Mouse (Mus musculus): ENCODE measurements around the gene L3mbtl1. TPM values are rescaled to one million over a fixed set of nuclear protein-coding genes. Genes with fewer than 3 reads are reported as not detected.

L3mbtl1 gene
- polyA plus RNA-seq, 1 experiment from 2014 or later: 8.3 TPM

DNA sequence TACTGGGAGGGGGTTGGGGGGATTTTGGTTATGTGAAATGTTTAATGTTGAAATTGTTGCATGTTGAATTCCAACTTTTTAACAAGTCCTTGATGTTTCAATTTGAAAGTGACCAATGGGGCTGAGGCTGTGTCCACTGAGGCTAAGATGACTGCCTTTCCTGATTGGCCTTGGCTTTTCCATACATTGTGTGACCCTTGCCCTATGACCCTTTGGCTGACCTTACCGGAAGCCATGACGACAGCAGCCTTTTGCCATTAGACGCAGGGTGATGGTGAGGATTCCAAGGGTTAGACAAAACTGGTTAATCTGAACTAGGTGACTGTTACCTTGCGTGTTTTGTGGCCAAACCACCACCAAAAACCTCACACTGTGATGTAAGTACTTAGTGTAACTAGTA is 10.6 kb upstream of the L3mbtl1 start:
- Histone ChIP-seq H3K27ac (ENCODE audit: low read length) (no peak overlapping the region), H3K9me3 (replicated peaks; ENCODE audit: control insufficient read depth, low read length, poor library complexity, severe bottlenecking) (no peaks in the 10 kb centered on the region), H3K9ac (ENCODE audit: low read depth, low read length) (peak overlapping the region; percentile 100), H3K4me1 (ENCODE audit: control insufficient read depth, insufficient read depth, low read length) (peaks cover 12% of the 10 kb centered on the region), H3K36me3 (ENCODE audit: control insufficient read depth, insufficient read depth, low read length) (peaks cover 22% of the 10 kb centered on the region), H3K4me2 (ENCODE audit: low read length) (peak overlapping the region; percentile 58), H3K4me3 (ENCODE audit: low read depth, low read length) (peak overlapping the region; percentile 97), H3K27me3 (ENCODE audit: control insufficient read depth, insufficient read depth, low read depth, low read length) (no peaks in the 10 kb centered on the region)
- ATAC-seq: no peak
- WGBS: 50% methylated on average over 4 of the region's 4 CpGs

DNA sequence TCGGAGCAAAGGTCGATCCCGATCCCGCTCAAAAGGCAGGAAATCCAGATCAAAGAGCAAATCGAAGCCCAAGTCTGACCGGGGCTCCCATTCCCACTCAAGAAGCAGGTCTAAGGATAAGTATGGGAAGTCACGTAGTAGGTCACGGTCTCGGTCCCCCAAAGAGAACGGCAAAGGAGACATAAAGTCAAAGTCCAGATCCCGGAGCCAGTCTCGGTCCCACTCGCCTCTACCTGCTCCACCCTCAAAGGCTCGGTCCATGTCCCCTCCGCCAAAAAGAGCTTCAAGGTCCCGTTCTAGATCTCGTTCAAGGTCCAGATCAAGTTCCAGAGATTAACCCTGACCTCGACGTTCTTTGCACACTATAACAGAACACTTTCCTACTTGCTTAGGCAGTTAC is 8.9 kb upstream of the L3mbtl1 start:
- no peak for ATAC-seq
- no peak overlapping the region for H3K4me2 ChIP-seq (ENCODE audit: low read length)
- no peak overlapping the region for H3K27ac ChIP-seq (ENCODE audit: low read length)
- peaks cover 12% of the 10 kb centered on the region for H3K4me1 ChIP-seq (ENCODE audit: control insufficient read depth, insufficient read depth, low read length)
- no peak overlapping the region for H3K4me3 ChIP-seq (ENCODE audit: low read depth, low read length)
- no peaks in the 10 kb centered on the region for H3K27me3 ChIP-seq (ENCODE audit: control insufficient read depth, insufficient read depth, low read depth, low read length)
- WGBS: 96% methylated on average over 19 of the region's 19 CpGs
- peaks cover 31% of the 10 kb centered on the region for H3K36me3 ChIP-seq (ENCODE audit: control insufficient read depth, insufficient read depth, low read length)
- no peaks in the 10 kb centered on the region for H3K9me3 ChIP-seq (replicated peaks; ENCODE audit: control insufficient read depth, low read length, poor library complexity, severe bottlenecking)
- H3K9ac ChIP-seq (ENCODE audit: low read depth, low read length): no peak overlapping the region

GRCm38 (mm10) chr2:162935700-162936099 is 7.6 kb upstream of the L3mbtl1 start:
- Histone ChIP-seq H3K9me3 (replicated peaks; ENCODE audit: control insufficient read depth, low read length, poor library complexity, severe bottlenecking) (no peaks in the 10 kb centered on the region), H3K27me3 (ENCODE audit: control insufficient read depth, insufficient read depth, low read depth, low read length) (no peaks in the 10 kb centered on the region), H3K4me3 (ENCODE audit: low read depth, low read length) (no peak overlapping the region), H3K4me2 (ENCODE audit: low read length) (no peak overlapping the region), H3K9ac (ENCODE audit: low read depth, low read length) (no peak overlapping the region), H3K36me3 (ENCODE audit: control insufficient read depth, insufficient read depth, low read length) (peaks cover 32% of the 10 kb centered on the region), H3K27ac (ENCODE audit: low read length) (no peak overlapping the region), H3K4me1 (ENCODE audit: control insufficient read depth, insufficient read depth, low read length) (peaks cover 8% of the 10 kb centered on the region)
- WGBS: 91% methylated on average over 3 of the region's 3 CpGs
- ATAC-seq: no peak

GRCm38 (mm10) chr2:162939562-162939961 is 3.7 kb upstream of the L3mbtl1 start:
- no peak overlapping the region for H3K4me3 ChIP-seq (ENCODE audit: low read depth, low read length)
- H3K9ac ChIP-seq (ENCODE audit: low read depth, low read length): no peak overlapping the region
- peaks cover 23% of the 10 kb centered on the region for H3K36me3 ChIP-seq (ENCODE audit: control insufficient read depth, insufficient read depth, low read length)
- no peak overlapping the region for H3K27ac ChIP-seq (ENCODE audit: low read length)
- 76% methylated on average over 1 of the region's 1 CpGs for WGBS
- H3K9me3 ChIP-seq (replicated peaks; ENCODE audit: control insufficient read depth, low read length, poor library complexity, severe bottlenecking): no peaks in the 10 kb centered on the region
- ATAC-seq: no peak
- no peaks in the 10 kb centered on the region; the same call in 1 of the 2 replicates for H3K27me3 ChIP-seq (ENCODE audit: control insufficient read depth, insufficient read depth, low read depth, low read length)
- H3K4me1 ChIP-seq (ENCODE audit: control insufficient read depth, insufficient read depth, low read length): peaks cover 6% of the 10 kb centered on the region; the same call in 1 of the 2 replicates
- H3K4me2 ChIP-seq (ENCODE audit: low read length): no peak overlapping the region

DNA sequence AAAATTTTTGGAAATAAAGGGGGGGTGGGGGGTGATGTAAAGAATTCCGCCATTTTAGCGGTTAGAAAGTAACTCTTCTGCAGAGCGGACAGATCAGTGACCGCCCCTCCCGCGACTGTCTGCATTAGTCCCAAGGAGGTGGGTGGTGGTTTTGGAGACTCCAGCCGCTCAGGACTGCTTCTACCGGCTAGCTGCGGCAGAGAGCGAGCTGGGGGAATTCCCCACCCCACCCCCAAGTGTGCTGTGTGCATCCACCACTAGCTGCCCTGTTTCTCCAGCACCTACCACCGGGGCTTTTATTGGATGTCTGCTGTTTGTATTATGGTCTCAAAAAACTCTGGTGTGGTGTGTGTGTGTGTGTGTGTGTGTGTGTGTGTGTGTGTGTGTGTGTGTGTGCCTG is 659 bp downstream of the L3mbtl1 start:
- H3K27me3 ChIP-seq (ENCODE audit: control insufficient read depth, insufficient read depth, low read depth, low read length): no peaks in the 10 kb centered on the region; the same call in 1 of the 2 replicates
- peak; percentile 25; the same call in 1 of the 2 replicates for ATAC-seq
- no peaks in the 10 kb centered on the region for H3K9me3 ChIP-seq (replicated peaks; ENCODE audit: control insufficient read depth, low read length, poor library complexity, severe bottlenecking)
- H3K9ac ChIP-seq (ENCODE audit: low read depth, low read length): peak overlapping the region; percentile 69
- H3K27ac ChIP-seq (ENCODE audit: low read length): peak overlapping the region; percentile 75; the same call in 1 of the 2 replicates
- peaks cover 6% of the 10 kb centered on the region for H3K36me3 ChIP-seq (ENCODE audit: control insufficient read depth, insufficient read depth, low read length)
- H3K4me1 ChIP-seq (ENCODE audit: control insufficient read depth, insufficient read depth, low read length): peaks cover 6% of the 10 kb centered on the region; the same call in 1 of the 2 replicates
- peak overlapping the region; percentile 55 for H3K4me3 ChIP-seq (ENCODE audit: low read depth, low read length)
- H3K4me2 ChIP-seq (ENCODE audit: low read length): peak overlapping the region; percentile 89
- 8% methylated on average over 11 of the region's 11 CpGs for WGBS

- H3K4me3 ChIP-seq (ENCODE audit: low read depth, low read length): no peak overlapping the region
- no peaks in the 10 kb centered on the region for H3K36me3 ChIP-seq (ENCODE audit: control insufficient read depth, insufficient read depth, low read length)
- no peak overlapping the region for H3K27ac ChIP-seq (ENCODE audit: low read length)
- WGBS: 91% methylated on average over 5 of the region's 5 CpGs
- ATAC-seq: no peak
- H3K9me3 ChIP-seq (replicated peaks; ENCODE audit: control insufficient read depth, low read length, poor library complexity, severe bottlenecking): no peaks in the 10 kb centered on the region
- no peak overlapping the region for H3K9ac ChIP-seq (ENCODE audit: low read depth, low read length)
- H3K4me2 ChIP-seq (ENCODE audit: low read length): no peak overlapping the region
- H3K4me1 ChIP-seq (ENCODE audit: control insufficient read depth, insufficient read depth, low read length): peaks cover 6% of the 10 kb centered on the region; the same call in 1 of the 2 replicates
- no peaks in the 10 kb centered on the region for H3K27me3 ChIP-seq (ENCODE audit: control insufficient read depth, insufficient read depth, low read depth, low read length)
These were observed 3.7 kb downstream of the L3mbtl1 start for GRCm38 (mm10) chr2:162946964-162947363.

GRCm38 (mm10) chr2:162947736-162948135 is 4.5 kb downstream of the L3mbtl1 start:
- Histone ChIP-seq H3K9ac (ENCODE audit: low read depth, low read length) (no peak overlapping the region), H3K4me3 (ENCODE audit: low read depth, low read length) (peak overlapping the region; percentile 9)
- WGBS: 34% methylated on average over 15 of the region's 15 CpGs

DNA sequence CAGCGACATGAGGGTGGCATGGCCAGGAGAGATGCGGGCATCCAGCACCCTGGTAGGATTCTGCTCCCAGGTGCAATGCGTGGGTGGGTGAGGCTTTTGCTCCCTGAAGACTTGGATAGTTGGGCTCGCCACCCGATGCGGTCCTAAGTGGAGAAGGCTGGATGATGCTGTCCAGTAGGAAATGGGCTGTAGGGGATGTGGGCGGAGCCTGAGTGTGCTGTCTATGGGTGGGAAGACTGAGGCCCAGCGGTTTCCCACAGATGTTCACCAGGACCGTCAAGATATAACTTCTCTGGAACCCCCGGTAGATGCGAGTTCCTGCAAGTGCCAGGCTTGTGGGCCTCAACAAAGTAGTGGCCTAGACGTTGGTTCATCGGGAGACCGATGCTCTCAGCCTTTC is 4.9 kb downstream of the L3mbtl1 start:
- no peaks in the 10 kb centered on the region for H3K4me1 ChIP-seq (ENCODE audit: control insufficient read depth, insufficient read depth, low read length)
- no peak overlapping the region for H3K9ac ChIP-seq (ENCODE audit: low read depth, low read length)
- no peak overlapping the region for H3K27ac ChIP-seq (ENCODE audit: low read length)
- peak overlapping the region; percentile 9; the same call in 1 of the 2 replicates for H3K4me3 ChIP-seq (ENCODE audit: low read depth, low read length)
- WGBS: 61% methylated on average over 14 of the region's 14 CpGs
- no peaks in the 10 kb centered on the region for H3K36me3 ChIP-seq (ENCODE audit: control insufficient read depth, insufficient read depth, low read length)
- no peaks in the 10 kb centered on the region for H3K9me3 ChIP-seq (replicated peaks; ENCODE audit: control insufficient read depth, low read length, poor library complexity, severe bottlenecking)
- peak overlapping the region; percentile 42 for H3K4me2 ChIP-seq (ENCODE audit: low read length)
- H3K27me3 ChIP-seq (ENCODE audit: control insufficient read depth, insufficient read depth, low read depth, low read length): no peaks in the 10 kb centered on the region
- ATAC-seq: no peak

More at GRCm38 (mm10) chr2:162947736-162948135, 4.5 kb downstream of the L3mbtl1 start:
- Histone ChIP-seq H3K4me1 (ENCODE audit: control insufficient read depth, insufficient read depth, low read length) (0 out of 2 replicates have a peak, but pooled peaks cover 2% of the 10 kb centered on the region), H3K27ac (ENCODE audit: low read length) (no peak overlapping the region), H3K27me3 (ENCODE audit: control insufficient read depth, insufficient read depth, low read depth, low read length) (no peaks in the 10 kb centered on the region), H3K4me2 (ENCODE audit: low read length) (peak overlapping the region; percentile 42), H3K36me3 (ENCODE audit: control insufficient read depth, insufficient read depth, low read length) (no peaks in the 10 kb centered on the region), H3K9me3 (replicated peaks; ENCODE audit: control insufficient read depth, low read length, poor library complexity, severe bottlenecking) (no peaks in the 10 kb centered on the region)
- no peak for ATAC-seq

DNA sequence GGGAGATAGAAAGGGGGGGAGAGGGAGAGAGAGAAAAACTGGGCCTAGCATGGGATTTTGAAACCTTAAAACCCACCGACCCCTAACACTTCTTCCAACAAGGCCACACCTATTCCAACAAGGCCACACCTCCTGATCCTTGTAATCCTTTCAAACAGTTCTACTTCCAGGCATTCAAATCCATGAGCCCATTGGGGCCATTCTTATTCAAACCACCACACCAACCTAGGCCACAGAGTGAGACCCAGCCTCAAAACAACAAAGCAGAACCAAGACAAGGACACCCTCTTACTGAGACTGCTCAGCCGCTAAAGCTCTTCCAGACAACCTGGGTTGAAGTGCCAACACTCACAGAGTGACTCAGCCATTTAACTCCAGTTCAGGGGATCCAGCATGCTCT is 7.5 kb downstream of the L3mbtl1 start:
- no peaks in the 10 kb centered on the region for H3K27me3 ChIP-seq (ENCODE audit: control insufficient read depth, insufficient read depth, low read depth, low read length)
- H3K4me3 ChIP-seq (ENCODE audit: low read depth, low read length): no peak overlapping the region
- no peak overlapping the region for H3K9ac ChIP-seq (ENCODE audit: low read depth, low read length)
- no peaks in the 10 kb centered on the region for H3K9me3 ChIP-seq (replicated peaks; ENCODE audit: control insufficient read depth, low read length, poor library complexity, severe bottlenecking)
- H3K4me1 ChIP-seq (ENCODE audit: control insufficient read depth, insufficient read depth, low read length): no peaks in the 10 kb centered on the region
- WGBS: 90% methylated on average over 2 of the region's 2 CpGs
- ATAC-seq: no peak
- H3K36me3 ChIP-seq (ENCODE audit: control insufficient read depth, insufficient read depth, low read length): no peaks in the 10 kb centered on the region
- no peak overlapping the region for H3K27ac ChIP-seq (ENCODE audit: low read length)
- no peak overlapping the region for H3K4me2 ChIP-seq (ENCODE audit: low read length)
